Mouse (Mus musculus) liver, embryonic 14.5 days (tissue): Measurements from ENCODE around the gene 4931423N10Rik.

Experiments used
- CTCF ChIP-seq: IDR thresholded peaks from 2 replicates; pipeline ENCODE4 v1.5.1; 2016; ENCODE audit warnings: antibody characterized with exemption, low read depth, control low read depth
- EP300 ChIP-seq: IDR thresholded peaks from 2 replicates; pipeline ENCODE4 v1.6.1; 2016; ENCODE audit warnings: antibody characterized with exemption, low read depth

DNA sequence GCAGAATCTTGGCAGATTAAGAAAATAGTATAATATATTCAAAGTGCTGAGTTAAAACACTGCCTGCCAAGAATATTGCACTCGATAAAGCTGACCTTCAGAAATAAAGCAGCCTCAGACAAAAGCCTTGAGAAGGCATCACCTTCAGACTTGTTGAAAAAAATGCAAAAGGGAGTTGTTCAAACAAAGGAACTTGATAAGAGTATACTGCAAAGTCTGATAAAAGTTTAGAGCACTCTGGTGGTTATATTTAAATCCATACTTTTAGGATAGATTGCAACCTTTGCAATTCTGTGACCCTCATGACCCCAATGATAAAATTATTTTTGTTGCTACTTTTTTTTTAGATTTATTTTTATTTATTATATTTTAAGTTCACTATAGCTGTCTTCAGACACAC, 6.2 kb upstream of the 4931423N10Rik start:
- TF ChIP-seq CTCF, result no peak
- no peak for TF ChIP-seq EP300
